Mouse (Mus musculus): Measurements from ENCODE around the gene Ttc21a. TPM values are rescaled to one million over a fixed set of nuclear protein-coding genes. Genes with fewer than 3 reads are reported as not detected.
A peak's percentile ranks its signal among the peaks of the same experiment; 100 is the strongest.

Ttc21a gene
- polyA plus RNA-seq, 1 experiment, result 0.15 TPM

GRCm38 (mm10) chr9:119950434-119950833 lies 13.0 kb downstream of the Ttc21a start:
- WGBS, result 81% methylated on average over 6 of the region's 6 CpGs
- Histone ChIP-seq H3K4me1 (ENCODE audit: control insufficient read depth, insufficient read depth, insufficient read length) (no peaks in the 10 kb centered on the region), H3K4me3 (ENCODE audit: extremely low read depth, insufficient read depth, insufficient read length) (no peak overlapping the region), H3K27me3 (ENCODE audit: control insufficient read depth, insufficient read depth, low read length) (no peaks in the 10 kb centered on the region), H3K27ac (ENCODE audit: insufficient read depth, low read length) (no peak overlapping the region), H3K36me3 (ENCODE audit: control insufficient read depth, insufficient read depth, low read length) (no peaks in the 10 kb centered on the region)
- TF ChIP-seq POLR2A (IDR thresholded peaks at IDR 0.05; ENCODE audit: low read depth, low read length) (no peak), CTCF (IDR thresholded peaks at IDR 0.05; ENCODE audit: extremely low read depth, insufficient read depth, insufficient read length, insufficient replicate concordance) (no peak)
- no peak for DNase-seq (ENCODE audit: low read depth in 1 of 2, low spot score in 2 of 2)

GRCm38 (mm10) chr9:119951388-119951787 lies 14.0 kb downstream of the Ttc21a start:
- Histone ChIP-seq H3K27me3 (ENCODE audit: control insufficient read depth, insufficient read depth, low read length) (no peaks in the 10 kb centered on the region), H3K36me3 (ENCODE audit: control insufficient read depth, insufficient read depth, low read length) (no peaks in the 10 kb centered on the region), H3K4me1 (ENCODE audit: control insufficient read depth, insufficient read depth, insufficient read length) (no peaks in the 10 kb centered on the region), H3K27ac (ENCODE audit: insufficient read depth, low read length) (no peak overlapping the region), H3K4me3 (ENCODE audit: extremely low read depth, insufficient read depth, insufficient read length) (no peak overlapping the region)
- no peak for DNase-seq (ENCODE audit: low read depth in 1 of 2, low spot score in 2 of 2)
- TF ChIP-seq POLR2A (IDR thresholded peaks at IDR 0.05; ENCODE audit: low read depth, low read length) (no peak), CTCF (IDR thresholded peaks at IDR 0.05; ENCODE audit: extremely low read depth, insufficient read depth, insufficient read length, insufficient replicate concordance) (no peak)
- 89% methylated on average over 9 of the region's 9 CpGs for WGBS

GRCm38 (mm10) chr9:119958835-119959234 lies 21.4 kb downstream of the Ttc21a start:
- H3K27ac ChIP-seq (ENCODE audit: insufficient read depth, low read length), result no peak overlapping the region
- no peaks in the 10 kb centered on the region for H3K36me3 ChIP-seq (ENCODE audit: control insufficient read depth, insufficient read depth, low read length)
- 78% methylated on average over 9 of the region's 9 CpGs for WGBS
- no peak for TF ChIP-seq POLR2A (IDR thresholded peaks at IDR 0.05; ENCODE audit: low read depth, low read length)
- TF ChIP-seq CTCF (IDR thresholded peaks at IDR 0.05; ENCODE audit: extremely low read depth, insufficient read depth, insufficient read length, insufficient replicate concordance), result no peak
- no peak for DNase-seq (ENCODE audit: low read depth in 1 of 2, low spot score in 2 of 2)
- no peaks in the 10 kb centered on the region for H3K27me3 ChIP-seq (ENCODE audit: control insufficient read depth, insufficient read depth, low read length)
- no peak overlapping the region for H3K4me3 ChIP-seq (ENCODE audit: extremely low read depth, insufficient read depth, insufficient read length)
- H3K4me1 ChIP-seq (ENCODE audit: control insufficient read depth, insufficient read depth, insufficient read length), result peaks cover 2% of the 10 kb centered on the region; the same call in 1 of the 2 replicates

- Histone ChIP-seq H3K27ac (ENCODE audit: insufficient read depth, low read length) (no peak overlapping the region), H3K27me3 (ENCODE audit: control insufficient read depth, insufficient read depth, low read length) (no peaks in the 10 kb centered on the region), H3K36me3 (ENCODE audit: control insufficient read depth, insufficient read depth, low read length) (no peaks in the 10 kb centered on the region), H3K4me3 (ENCODE audit: extremely low read depth, insufficient read depth, insufficient read length) (no peak overlapping the region), H3K4me1 (ENCODE audit: control insufficient read depth, insufficient read depth, insufficient read length) (peaks cover 2% of the 10 kb centered on the region; the same call in 1 of the 2 replicates)
- TF ChIP-seq POLR2A (IDR thresholded peaks at IDR 0.05; ENCODE audit: low read depth, low read length), result no peak
- TF ChIP-seq CTCF (IDR thresholded peaks at IDR 0.05; ENCODE audit: extremely low read depth, insufficient read depth, insufficient read length, insufficient replicate concordance), result no peak
- 51% methylated on average over 4 of the region's 4 CpGs for WGBS
- no peak for DNase-seq (ENCODE audit: low read depth in 1 of 2, low spot score in 2 of 2)
These were observed 24.8 kb downstream of the Ttc21a start for GRCm38 (mm10) chr9:119962216-119962615.

- no peaks in the 10 kb centered on the region for H3K36me3 ChIP-seq (ENCODE audit: control insufficient read depth, insufficient read depth, low read length)
- peak; percentile 67 to 79 for DNase-seq (ENCODE audit: low read depth in 1 of 2, low spot score in 2 of 2)
- H3K4me1 ChIP-seq (ENCODE audit: control insufficient read depth, insufficient read depth, insufficient read length), result peaks cover 2% of the 10 kb centered on the region; the same call in 1 of the 2 replicates
- no peaks in the 10 kb centered on the region for H3K27me3 ChIP-seq (ENCODE audit: control insufficient read depth, insufficient read depth, low read length)
- WGBS, result 31% methylated on average over 21 of the region's 21 CpGs
- no peak overlapping the region for H3K27ac ChIP-seq (ENCODE audit: insufficient read depth, low read length)
- no peak overlapping the region for H3K4me3 ChIP-seq (ENCODE audit: extremely low read depth, insufficient read depth, insufficient read length)
- TF ChIP-seq CTCF (IDR thresholded peaks at IDR 0.05; ENCODE audit: extremely low read depth, insufficient read depth, insufficient read length, insufficient replicate concordance) (peak; percentile 95), POLR2A (IDR thresholded peaks at IDR 0.05; ENCODE audit: low read depth, low read length) (no peak)
These were observed 25.7 kb downstream of the Ttc21a start for GRCm38 (mm10) chr9:119962987-119963667.

- no peak overlapping the region for H3K4me3 ChIP-seq (ENCODE audit: extremely low read depth, insufficient read depth, insufficient read length)
- no peaks in the 10 kb centered on the region for H3K36me3 ChIP-seq (ENCODE audit: control insufficient read depth, insufficient read depth, low read length)
- no peak overlapping the region for H3K27ac ChIP-seq (ENCODE audit: insufficient read depth, low read length)
- peaks cover 2% of the 10 kb centered on the region; the same call in 1 of the 2 replicates for H3K4me1 ChIP-seq (ENCODE audit: control insufficient read depth, insufficient read depth, insufficient read length)
- 77% methylated on average over 3 of the region's 3 CpGs for WGBS
- no peaks in the 10 kb centered on the region for H3K27me3 ChIP-seq (ENCODE audit: control insufficient read depth, insufficient read depth, low read length)
- TF ChIP-seq POLR2A (IDR thresholded peaks at IDR 0.05; ENCODE audit: low read depth, low read length), result no peak
- TF ChIP-seq CTCF (IDR thresholded peaks at IDR 0.05; ENCODE audit: extremely low read depth, insufficient read depth, insufficient read length, insufficient replicate concordance), result no peak
- no peak for DNase-seq (ENCODE audit: low read depth in 1 of 2, low spot score in 2 of 2)
These were observed 26.8 kb downstream of the Ttc21a start for GRCm38 (mm10) chr9:119964206-119964605.

- Histone ChIP-seq H3K27ac (ENCODE audit: insufficient read depth, low read length) (no peak overlapping the region), H3K4me3 (ENCODE audit: extremely low read depth, insufficient read depth, insufficient read length) (no peak overlapping the region), H3K36me3 (ENCODE audit: control insufficient read depth, insufficient read depth, low read length) (no peaks in the 10 kb centered on the region; the same call in 1 of the 2 replicates), H3K27me3 (ENCODE audit: control insufficient read depth, insufficient read depth, low read length) (no peaks in the 10 kb centered on the region), H3K4me1 (ENCODE audit: control insufficient read depth, insufficient read depth, insufficient read length) (peaks cover 2% of the 10 kb centered on the region; the same call in 1 of the 2 replicates)
- TF ChIP-seq CTCF (IDR thresholded peaks at IDR 0.05; ENCODE audit: extremely low read depth, insufficient read depth, insufficient read length, insufficient replicate concordance), result no peak
- TF ChIP-seq POLR2A (IDR thresholded peaks at IDR 0.05; ENCODE audit: low read depth, low read length), result no peak
- no peak for DNase-seq (ENCODE audit: low read depth in 1 of 2, low spot score in 2 of 2)
- WGBS, result 72% methylated on average over 3 of the region's 3 CpGs
These were observed 27.8 kb downstream of the Ttc21a start for GRCm38 (mm10) chr9:119965186-119965585.

All from spleen, adult 2 months (tissue).